Mouse (Mus musculus): ENCODE measurements around the gene Kif16b.

DNA sequence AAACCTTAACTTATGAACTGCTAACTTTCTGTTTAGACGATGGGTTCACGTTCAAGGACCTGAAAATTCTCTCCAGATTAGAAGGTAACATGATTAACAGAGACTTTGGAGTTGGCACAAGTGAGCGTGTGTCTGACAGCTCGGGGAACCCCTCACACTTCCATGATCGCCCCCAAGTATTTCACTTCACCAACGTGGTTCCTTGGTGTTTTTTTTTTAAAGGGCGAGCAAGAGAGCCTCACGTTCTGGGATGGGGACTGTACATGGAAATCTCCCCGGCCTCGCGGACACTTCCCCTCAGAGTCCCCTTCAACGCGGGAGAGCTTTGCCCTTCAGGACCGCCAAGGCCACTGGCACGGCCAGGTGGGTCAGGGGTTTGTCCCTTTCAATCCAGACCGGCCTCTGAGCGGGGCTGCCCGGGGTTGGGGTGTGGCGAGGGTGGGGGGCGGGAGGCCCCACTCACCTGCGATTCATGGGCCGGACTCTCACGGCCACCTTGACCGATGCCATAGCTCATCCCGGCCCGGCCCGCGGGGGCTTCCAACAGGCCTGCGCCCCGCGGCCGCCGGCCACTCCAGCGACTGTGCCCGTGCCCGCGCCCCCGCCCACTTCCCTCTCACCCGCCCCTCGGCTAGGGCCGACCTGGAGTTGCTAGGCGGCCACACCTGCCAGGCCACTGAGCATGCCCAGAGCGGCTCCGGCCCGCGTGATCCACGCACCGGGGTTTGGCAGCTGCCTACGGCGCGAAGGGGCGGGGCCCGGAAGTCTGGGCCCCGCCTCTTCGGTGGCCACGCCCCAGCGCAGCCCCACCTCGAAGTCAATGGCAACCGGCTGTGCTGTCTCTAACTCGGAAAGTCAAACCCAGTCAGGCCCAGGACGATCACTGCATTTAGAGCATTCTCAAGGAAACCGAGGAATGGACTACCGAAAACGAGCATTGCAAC lies at the start of gene Kif16b:
- no peak for TF ChIP-seq MAFK (IDR thresholded peaks at IDR 0.05; ENCODE audit: insufficient read depth, low read depth, low read length)
- no peak for TF ChIP-seq ZC3H11A (IDR thresholded peaks at IDR 0.05; ENCODE audit: borderline replicate concordance, low read depth, low read length)
- TF ChIP-seq HCFC1 (IDR thresholded peaks at IDR 0.05; ENCODE audit: borderline replicate concordance, insufficient read depth, low read length): 0 out of 2 replicates have a peak, but pooled peaks have one; percentile 40
- no peak for TF ChIP-seq CHD2 (IDR thresholded peaks at IDR 0.05; ENCODE audit: low read depth, low read length)
- TF ChIP-seq ZNF384 (IDR thresholded peaks at IDR 0.05; ENCODE audit: low read depth, low read length): no peak
